Mouse (Mus musculus) stomach, embryonic 16.5 days (tissue): ENCODE data around the gene Nodal. TPM values are rescaled to one million over a fixed set of nuclear protein-coding genes. Genes with fewer than 3 reads are reported as not detected.

Source experiments
- ATAC-seq: fragments of 200-750 bp; cut with Nextera tagmentation; 2 replicates; pipeline ENCODE4 v1.8.0; 2017; ENCODE audit warnings: moderate number of reproducible peaks, moderate TSS enrichment; ENCODE audit not compliant: insufficient read depth, low FRiP score
- H3K27ac ChIP-seq: fragments of 300-500 bp; sonication (generic); 2 replicates; pipeline ENCODE4 v1.5.1; 2014; ENCODE audit warnings: low read length
- H3K27me3 ChIP-seq: fragments of 300-500 bp; sonication (generic); 2 replicates; pipeline ENCODE4 v1.6.1; 2014; ENCODE audit warnings: low read length, control low read depth, mixed read lengths; ENCODE audit not compliant: control insufficient read depth, insufficient read depth
- H3K36me3 ChIP-seq: fragments of 300-500 bp; sonication (generic); 2 replicates; pipeline ENCODE4 v1.6.1; 2014; ENCODE audit warnings: low read length; ENCODE audit not compliant: control insufficient read depth, insufficient read depth
- H3K4me1 ChIP-seq: fragments of 300-500 bp; sonication (generic); 2 replicates; pipeline ENCODE4 v1.6.1; 2014; ENCODE audit warnings: low read length, control low read depth, mixed read lengths; ENCODE audit not compliant: control insufficient read depth, insufficient read depth
- H3K4me2 ChIP-seq: fragments of 300-500 bp; sonication (generic); 2 replicates; pipeline ENCODE4 v1.6.1; 2014; ENCODE audit warnings: low read depth, low read length, mixed read lengths
- H3K4me3 ChIP-seq: fragments of 300-500 bp; sonication (generic); replicated peaks from 2 replicates; pipeline ENCODE4 v1.5.1; 2014; ENCODE audit warnings: mild to moderate bottlenecking, low read length
- H3K9ac ChIP-seq: fragments of 300-500 bp; sonication (generic); 2 replicates; pipeline ENCODE4 v1.6.1; 2014; ENCODE audit warnings: low read length
- H3K9me3 ChIP-seq: fragments of 300-500 bp; sonication (generic); replicated peaks from 2 replicates; pipeline ENCODE4 v1.6.1; 2016; ENCODE audit warnings: low read length, control low read depth; ENCODE audit not compliant: control insufficient read depth
- WGBS: fragments of 180-500 bp; shearing (Covaris S2); extraction: QIAGEN DNeasy Blood & Tissue Kit; methylation state at CpG from one replicate; pipeline ENCODE4 v1.1.7; 2014; 5-methylcytosine and 5-hydroxymethylcytosine counted together
- polyA plus RNA-seq: library from polyadenylated mRNA; unstranded; fragments of >200 nt; fragmentation: Nextera tagmentation; extraction: Ambion mirVana; gene quantifications from 2 replicates; pipeline ENCODE4 v1.2.1, GENCODE M21; 2015

Gene Nodal
- polyA plus RNA-seq, 1 experiment from 2014 or later: 0.21 TPM

- 9% methylated on average over 24 of the region's 24 CpGs for WGBS
- ATAC-seq: no peak
- no peaks in the 10 kb centered on the region for H3K9me3 ChIP-seq
- no peaks in the 10 kb centered on the region for H3K36me3 ChIP-seq
- H3K4me1 ChIP-seq: peaks cover 11% of the 10 kb centered on the region; the same call in 1 of the 2 replicates
- peaks cover 37% of the 10 kb centered on the region for H3K27me3 ChIP-seq
- no peak overlapping the region for H3K9ac ChIP-seq
- no peak overlapping the region; the same call in 1 of the 2 replicates for H3K4me3 ChIP-seq
- no peak overlapping the region for H3K4me2 ChIP-seq
- no peak overlapping the region for H3K27ac ChIP-seq
These were observed 1.4 kb downstream of the Nodal start for GRCm38 (mm10) chr10:61419146-61419545.

- Histone ChIP-seq H3K9me3 (no peaks in the 10 kb centered on the region), H3K4me3 (no peak overlapping the region), H3K4me2 (no peak overlapping the region), H3K9ac (no peak overlapping the region), H3K27me3 (peaks cover 37% of the 10 kb centered on the region), H3K36me3 (no peaks in the 10 kb centered on the region), H3K4me1 (peaks cover 19% of the 10 kb centered on the region), H3K27ac (no peak overlapping the region)
- ATAC-seq: no peak
- 70% methylated on average over 4 of the region's 4 CpGs for WGBS
These were observed 2.2 kb downstream of the Nodal start for GRCm38 (mm10) chr10:61420011-61420410.

- peak; percentile 7; the same call in 1 of the 2 replicates for ATAC-seq
- peaks cover 27% of the 10 kb centered on the region for H3K27me3 ChIP-seq
- no peak overlapping the region for H3K9ac ChIP-seq
- no peak overlapping the region for H3K27ac ChIP-seq
- H3K4me1 ChIP-seq: peaks cover 20% of the 10 kb centered on the region
- H3K9me3 ChIP-seq: no peaks in the 10 kb centered on the region
- 74% methylated on average over 12 of the region's 12 CpGs for WGBS
- H3K4me2 ChIP-seq: no peak overlapping the region
- no peak overlapping the region for H3K4me3 ChIP-seq
- H3K36me3 ChIP-seq: no peaks in the 10 kb centered on the region
These were observed 5.1 kb downstream of the Nodal start for GRCm38 (mm10) chr10:61422861-61423260.

GRCm38 (mm10) chr10:61423289-61423688 lies 5.5 kb downstream of the Nodal start:
- peaks cover 23% of the 10 kb centered on the region for H3K27me3 ChIP-seq

GRCm38 (mm10) chr10:61424500-61424899 lies 6.7 kb downstream of the Nodal start:
- H3K9me3 ChIP-seq: no peaks in the 10 kb centered on the region
- peaks cover 11% of the 10 kb centered on the region for H3K27me3 ChIP-seq
- H3K4me1 ChIP-seq: peaks cover 13% of the 10 kb centered on the region; the same call in 1 of the 2 replicates
- no peak overlapping the region for H3K27ac ChIP-seq
- H3K36me3 ChIP-seq: no peaks in the 10 kb centered on the region
- no peak overlapping the region for H3K4me3 ChIP-seq
- no peak overlapping the region for H3K4me2 ChIP-seq
- no peak for ATAC-seq
- 33% methylated on average over 7 of the region's 7 CpGs for WGBS
- H3K9ac ChIP-seq: no peak overlapping the region

More at GRCm38 (mm10) chr10:61423289-61423688, 5.5 kb downstream of the Nodal start:
- 62% methylated on average over 10 of the region's 10 CpGs for WGBS
- Histone ChIP-seq H3K9ac (no peak overlapping the region), H3K36me3 (no peaks in the 10 kb centered on the region), H3K9me3 (no peaks in the 10 kb centered on the region), H3K4me1 (peaks cover 17% of the 10 kb centered on the region), H3K4me3 (no peak overlapping the region), H3K4me2 (no peak overlapping the region), H3K27ac (no peak overlapping the region)
- no peak for ATAC-seq

- no peak overlapping the region for H3K9ac ChIP-seq
- no peak overlapping the region for H3K27ac ChIP-seq
- peaks cover 6% of the 10 kb centered on the region for H3K27me3 ChIP-seq
- ATAC-seq: no peak
- H3K36me3 ChIP-seq: no peaks in the 10 kb centered on the region
- H3K4me2 ChIP-seq: no peak overlapping the region
- no peak overlapping the region for H3K4me3 ChIP-seq
- H3K9me3 ChIP-seq: no peaks in the 10 kb centered on the region
- WGBS: 66% methylated on average over 2 of the region's 2 CpGs
- H3K4me1 ChIP-seq: peaks cover 13% of the 10 kb centered on the region; the same call in 1 of the 2 replicates
These were observed 7.3 kb downstream of the Nodal start for GRCm38 (mm10) chr10:61425047-61425446.

GRCm38 (mm10) chr10:61426251-61426757 lies 8.5 kb downstream of the Nodal start:
- H3K27ac ChIP-seq: no peak overlapping the region
- WGBS: 38% methylated on average over 2 of the region's 2 CpGs
- no peak for ATAC-seq
- H3K9ac ChIP-seq: no peak overlapping the region
- peaks cover 13% of the 10 kb centered on the region; the same call in 1 of the 2 replicates for H3K4me1 ChIP-seq
- H3K27me3 ChIP-seq: no peaks in the 10 kb centered on the region
- H3K36me3 ChIP-seq: no peaks in the 10 kb centered on the region
- H3K4me3 ChIP-seq: no peak overlapping the region
- no peak overlapping the region for H3K4me2 ChIP-seq
- H3K9me3 ChIP-seq: no peaks in the 10 kb centered on the region

GRCm38 (mm10) chr10:61427951-61428350 lies 10.2 kb downstream of the Nodal start:
- no peak for ATAC-seq
- Histone ChIP-seq H3K36me3 (peaks cover 4% of the 10 kb centered on the region; the same call in 1 of the 2 replicates), H3K4me2 (no peak overlapping the region), H3K9me3 (no peaks in the 10 kb centered on the region), H3K4me3 (no peak overlapping the region), H3K4me1 (peaks cover 10% of the 10 kb centered on the region; the same call in 1 of the 2 replicates), H3K27ac (no peak overlapping the region), H3K27me3 (no peaks in the 10 kb centered on the region), H3K9ac (no peak overlapping the region)
- WGBS: 81% methylated on average over 6 of the region's 6 CpGs

GRCm38 (mm10) chr10:61428416-61428815 lies 10.6 kb downstream of the Nodal start:
- H3K27ac ChIP-seq: no peak overlapping the region
- no peaks in the 10 kb centered on the region for H3K9me3 ChIP-seq
- peaks cover 9% of the 10 kb centered on the region; the same call in 1 of the 2 replicates for H3K4me1 ChIP-seq
- no peak for ATAC-seq
- H3K27me3 ChIP-seq: no peaks in the 10 kb centered on the region
- 60% methylated on average over 4 of the region's 4 CpGs for WGBS
- H3K4me2 ChIP-seq: no peak overlapping the region
- no peak overlapping the region for H3K9ac ChIP-seq
- peaks cover 4% of the 10 kb centered on the region; the same call in 1 of the 2 replicates for H3K36me3 ChIP-seq
- H3K4me3 ChIP-seq: no peak overlapping the region
